Mouse (Mus musculus) kidney, embryonic 15.5 days (tissue): ENCODE results near the gene Ankrd26. TPM values are rescaled to one million over a fixed set of nuclear protein-coding genes. Genes with fewer than 3 reads are reported as not detected.
"Not testable (repeated sequence)": the region's sequence is repeated elsewhere in the genome, so short reads cannot be mapped to it uniquely, and the experiment has no call there.

Source experiments
- ATAC-seq: fragments of 200-750 bp; cut with Nextera tagmentation; replicated peaks from 2 replicates; pipeline ENCODE4 v1.8.0; 2017; ENCODE audit warnings: moderate TSS enrichment; ENCODE audit not compliant: low FRiP score
- H3K27ac ChIP-seq: fragments of 300-500 bp; sonication (generic); 2 replicates; pipeline ENCODE4 v1.5.1; 2015; ENCODE audit warnings: mild to moderate bottlenecking, inconsistent platforms
- H3K27me3 ChIP-seq: fragments of 300-500 bp; sonication (generic); 2 replicates; pipeline ENCODE4 v1.6.1; 2015; ENCODE audit warnings: inconsistent platforms
- H3K36me3 ChIP-seq: fragments of 300-500 bp; sonication (generic); 2 replicates; pipeline ENCODE4 v1.6.1; 2015; ENCODE audit warnings: inconsistent platforms
- H3K4me1 ChIP-seq: fragments of 300-500 bp; sonication (generic); 2 replicates; pipeline ENCODE4 v1.6.1; 2015; ENCODE audit warnings: inconsistent platforms
- H3K4me2 ChIP-seq: fragments of 300-500 bp; sonication (generic); 2 replicates; pipeline ENCODE4 v1.6.1; 2015; ENCODE audit warnings: moderate library complexity, mild to moderate bottlenecking, inconsistent platforms
- H3K4me3 ChIP-seq: fragments of 300-500 bp; sonication (generic); replicated peaks from 2 replicates; pipeline ENCODE4 v1.5.1; 2015; ENCODE audit warnings: mild to moderate bottlenecking, inconsistent platforms
- H3K9ac ChIP-seq: fragments of 300-500 bp; sonication (generic); 2 replicates; pipeline ENCODE4 v1.6.1; 2015; ENCODE audit warnings: mild to moderate bottlenecking, inconsistent platforms
- H3K9me3 ChIP-seq: fragments of 300-500 bp; sonication (generic); replicated peaks from 2 replicates; pipeline ENCODE4 v1.6.1; 2016; ENCODE audit warnings: inconsistent platforms
- WGBS: fragments of 180-500 bp; shearing (Covaris S2); methylation state at CpG from one replicate; pipeline ENCODE4 v1.1.7; 2015; ENCODE audit warnings: mixed read lengths; 5-methylcytosine and 5-hydroxymethylcytosine counted together
- polyA plus RNA-seq: library from polyadenylated mRNA; unstranded; fragments of >200 nt; fragmentation: Nextera tagmentation; extraction: Ambion mirVana; gene quantifications from 2 replicates; pipeline ENCODE4 v1.2.1, GENCODE M21; 2015

The Ankrd26 gene
- polyA plus RNA-seq, 1 experiment from 2014 or later = 17.3 TPM

DNA sequence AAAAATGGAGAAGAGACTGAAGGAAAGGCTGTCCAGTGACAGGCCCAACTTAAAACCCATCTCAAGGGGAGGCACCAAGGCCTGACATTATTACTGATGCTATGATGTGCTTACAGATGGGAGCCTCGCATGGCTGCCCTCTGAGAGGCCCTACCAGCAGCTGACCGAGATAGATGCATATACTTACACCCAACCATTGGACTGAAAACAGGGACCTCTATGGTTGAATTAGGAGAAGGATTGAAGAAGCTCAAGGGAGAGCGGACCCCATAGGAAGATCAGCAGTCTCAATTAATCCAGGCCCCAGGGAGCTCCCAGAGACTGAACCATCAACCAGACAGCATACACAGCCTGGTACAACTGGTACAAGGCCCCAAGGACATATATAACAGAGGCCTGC, 5.8 kb upstream of the Ankrd26 start:
- H3K4me1 ChIP-seq = peaks cover 5% of the 10 kb centered on the region
- no peak for ATAC-seq
- 92% methylated on average over 3 of the region's 3 CpGs for WGBS
- no peak overlapping the region for H3K4me2 ChIP-seq
- H3K4me3 ChIP-seq = no peak overlapping the region
- H3K27me3 ChIP-seq = no peaks in the 10 kb centered on the region
- H3K36me3 ChIP-seq = no peaks in the 10 kb centered on the region
- H3K9me3 ChIP-seq = no peaks in the 10 kb centered on the region
- H3K27ac ChIP-seq = no peak overlapping the region
- H3K9ac ChIP-seq = no peak overlapping the region

GRCm38 (mm10) chr6:118561225-118561624, 801 bp downstream of the Ankrd26 start:
- peak overlapping the region; percentile 85 for H3K4me2 ChIP-seq

GRCm38 (mm10) chr6:118538627-118539026, 23.4 kb downstream of the Ankrd26 start:
- no peak for ATAC-seq
- Histone ChIP-seq H3K4me1 (no peaks in the 10 kb centered on the region), H3K4me2 (no peak overlapping the region), H3K4me3 (no peak overlapping the region), H3K27me3 (no peaks in the 10 kb centered on the region), H3K36me3 (peaks cover 67% of the 10 kb centered on the region), H3K9me3 (no peaks in the 10 kb centered on the region), H3K9ac (no peak overlapping the region), H3K27ac (no peak overlapping the region)
- WGBS = 91% methylated on average over 4 of the region's 4 CpGs

More at GRCm38 (mm10) chr6:118561225-118561624, 801 bp downstream of the Ankrd26 start:
- H3K36me3 ChIP-seq = peaks cover 28% of the 10 kb centered on the region
- no peaks in the 10 kb centered on the region for H3K9me3 ChIP-seq
- no peak for ATAC-seq
- peaks cover 24% of the 10 kb centered on the region for H3K4me1 ChIP-seq
- no peaks in the 10 kb centered on the region for H3K27me3 ChIP-seq
- WGBS = 85% methylated on average over 8 of the region's 8 CpGs
- peak overlapping the region; percentile 72 for H3K9ac ChIP-seq
- no peak overlapping the region for H3K27ac ChIP-seq
- H3K4me3 ChIP-seq = peak overlapping the region; percentile 66

DNA sequence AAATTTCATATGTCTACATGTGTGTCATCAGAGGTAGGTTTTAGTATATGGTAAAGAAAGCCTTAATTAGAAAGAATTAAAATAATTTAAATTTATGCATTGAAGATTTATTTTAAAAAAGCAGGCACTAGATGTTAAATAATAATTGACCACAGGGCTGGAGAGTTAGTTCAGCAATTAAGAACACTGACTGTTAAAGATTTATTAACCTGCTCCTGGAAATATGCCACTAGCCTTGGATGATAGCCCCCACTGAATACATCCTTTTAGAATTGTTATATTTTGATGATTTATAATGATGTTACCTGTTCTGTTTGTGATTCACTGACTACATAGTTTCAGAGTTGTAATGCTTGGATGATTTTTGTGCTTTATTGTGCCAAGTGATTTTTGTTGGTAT, 24.8 kb downstream of the Ankrd26 start:
- not testable (repeated sequence) for H3K9me3 ChIP-seq, H3K9ac ChIP-seq, H3K4me3 ChIP-seq, H3K4me2 ChIP-seq, H3K27me3 ChIP-seq, ATAC-seq, H3K4me1 ChIP-seq, H3K27ac ChIP-seq
- peaks cover 61% of the 10 kb centered on the region for H3K36me3 ChIP-seq

GRCm38 (mm10) chr6:118535321-118535720, 26.7 kb downstream of the Ankrd26 start:
- H3K36me3 ChIP-seq = peaks cover 71% of the 10 kb centered on the region
- no peak overlapping the region for H3K4me3 ChIP-seq

GRCm38 (mm10) chr6:118533381-118533780, 28.6 kb downstream of the Ankrd26 start:
- Histone ChIP-seq H3K4me1 (no peaks in the 10 kb centered on the region), H3K9me3 (no peaks in the 10 kb centered on the region), H3K4me2 (no peak overlapping the region), H3K27ac (no peak overlapping the region), H3K4me3 (no peak overlapping the region), H3K27me3 (no peaks in the 10 kb centered on the region), H3K36me3 (peaks cover 63% of the 10 kb centered on the region), H3K9ac (no peak overlapping the region)
- WGBS = 84% methylated on average over 9 of the region's 9 CpGs
- ATAC-seq = no peak

More at GRCm38 (mm10) chr6:118535321-118535720, 26.7 kb downstream of the Ankrd26 start:
- Histone ChIP-seq H3K27ac (no peak overlapping the region), H3K4me2 (no peak overlapping the region), H3K9me3 (no peaks in the 10 kb centered on the region), H3K27me3 (no peaks in the 10 kb centered on the region), H3K9ac (no peak overlapping the region), H3K4me1 (no peaks in the 10 kb centered on the region)
- ATAC-seq = no peak
- WGBS = 93% methylated on average over 10 of the region's 10 CpGs

DNA sequence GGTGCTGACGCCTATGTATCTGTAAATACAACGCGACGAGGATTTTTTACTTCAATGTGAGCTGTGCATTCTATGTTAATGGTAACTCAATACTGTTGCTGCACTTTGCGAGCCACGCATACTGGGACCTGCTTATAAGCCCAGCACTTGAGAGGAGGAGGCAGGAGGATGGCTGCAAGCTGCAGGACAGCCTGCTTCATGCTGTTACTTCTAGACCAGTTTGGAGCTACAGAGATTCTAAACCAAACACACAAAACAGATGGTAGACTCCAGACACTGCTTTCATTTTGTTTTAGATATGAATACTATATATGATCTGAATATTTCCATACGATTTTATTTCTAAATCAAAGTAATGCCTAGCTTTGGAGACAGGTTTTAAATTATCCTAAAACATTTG, 41.4 kb downstream of the Ankrd26 start:
- Histone ChIP-seq H3K9me3 (no peaks in the 10 kb centered on the region), H3K27ac (no peak overlapping the region), H3K36me3 (peaks cover 87% of the 10 kb centered on the region), H3K4me3 (no peak overlapping the region), H3K4me2 (no peak overlapping the region), H3K4me1 (no peaks in the 10 kb centered on the region), H3K9ac (no peak overlapping the region), H3K27me3 (no peaks in the 10 kb centered on the region)
- no peak for ATAC-seq
- 87% methylated on average over 7 of the region's 7 CpGs for WGBS

DNA sequence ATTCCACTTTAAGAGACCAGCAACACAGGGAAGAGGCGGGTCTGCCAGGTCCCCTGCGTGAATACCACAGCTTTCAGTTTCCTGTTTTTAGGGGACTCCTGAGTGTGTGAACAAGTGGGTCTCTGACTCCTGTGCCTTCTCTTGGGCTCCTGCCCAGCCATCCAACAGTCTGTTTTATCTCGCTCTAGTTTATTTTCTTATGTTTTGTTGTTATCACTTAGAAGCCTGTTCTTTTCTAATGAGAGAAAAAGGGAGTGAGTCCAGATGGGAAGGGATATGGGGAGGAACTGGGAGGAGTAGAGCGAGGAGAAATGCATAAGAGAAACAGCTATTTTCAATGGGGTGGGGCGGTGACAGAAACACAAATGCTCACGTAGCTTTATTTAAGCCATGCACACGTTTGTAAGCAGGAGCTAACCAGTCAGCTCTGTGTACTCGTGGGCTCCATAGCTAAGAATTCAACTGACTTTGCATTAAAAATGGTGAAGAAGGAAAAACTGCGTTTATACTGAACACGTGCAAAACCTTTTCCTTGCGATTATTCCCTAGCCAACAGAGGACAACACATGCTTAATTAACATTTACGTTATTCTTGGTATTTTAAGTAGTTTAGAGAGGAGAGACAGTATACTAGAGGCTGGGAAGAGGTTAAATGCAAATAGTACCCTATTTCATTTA, 48.6 kb downstream of the Ankrd26 start:
- Histone ChIP-seq H3K36me3 (peaks cover 78% of the 10 kb centered on the region), H3K9ac (no peak overlapping the region), H3K4me3 (no peak overlapping the region), H3K27ac (no peak overlapping the region), H3K9me3 (no peaks in the 10 kb centered on the region), H3K4me1 (no peaks in the 10 kb centered on the region), H3K27me3 (no peaks in the 10 kb centered on the region), H3K4me2 (no peak overlapping the region)
- no peak for ATAC-seq
- 90% methylated on average over 12 of the region's 12 CpGs for WGBS

- Histone ChIP-seq H3K4me2 (no peak overlapping the region), H3K4me3 (no peak overlapping the region), H3K27ac (no peak overlapping the region), H3K27me3 (no peaks in the 10 kb centered on the region), H3K36me3 (peaks cover 36% of the 10 kb centered on the region), H3K4me1 (no peaks in the 10 kb centered on the region), H3K9me3 (0 out of 2 replicates have a peak, but pooled peaks cover 3% of the 10 kb centered on the region), H3K9ac (no peak overlapping the region)
- no peak for ATAC-seq
- WGBS = 89% methylated on average over 7 of the region's 7 CpGs
Observed at GRCm38 (mm10) chr6:118499010-118499409, 63.0 kb downstream of the Ankrd26 start.

GRCm38 (mm10) chr6:118482125-118482524, 79.9 kb downstream of the Ankrd26 start:
- Histone ChIP-seq H3K27me3 (peaks cover 4% of the 10 kb centered on the region; the same call in 1 of the 2 replicates), H3K4me3 (no peak overlapping the region), H3K9me3 (no peaks in the 10 kb centered on the region), H3K4me1 (peaks cover 6% of the 10 kb centered on the region; the same call in 1 of the 2 replicates), H3K9ac (no peak overlapping the region), H3K4me2 (no peak overlapping the region), H3K27ac (no peak overlapping the region), H3K36me3 (no peaks in the 10 kb centered on the region)
- ATAC-seq = no peak
- WGBS = 84% methylated on average over 1 of the region's 1 CpGs

- Histone ChIP-seq H3K9me3 (no peaks in the 10 kb centered on the region), H3K4me1 (peaks cover 12% of the 10 kb centered on the region; the same call in 1 of the 2 replicates), H3K4me2 (peak within 1 kb of the TSS; percentile 87), H3K9ac (peak within 1 kb of the TSS; percentile 67), H3K4me3 (peak within 1 kb of the TSS; percentile 67), H3K27ac (peak within 1 kb of the TSS; percentile 79; the same call in 1 of the 2 replicates), H3K27me3 (peaks cover 4% of the 10 kb centered on the region; the same call in 1 of the 2 replicates), H3K36me3 (peaks cover 11% of the 10 kb centered on the region; the same call in 1 of the 2 replicates)
- WGBS = under 1% methylated on average over 43 of the region's 57 CpGs
- peak; percentile 96 for ATAC-seq
Observed at GRCm38 (mm10) chr6:118478957-118479708, 82.9 kb downstream of the Ankrd26 start, which contains the start of gene Zfp9. TSS of gene Zfp9 (minus strand) at chr6:118479320.
